34 mouse cellular contexts compared by ENCODE assay signal in the genomic region with DNA sequence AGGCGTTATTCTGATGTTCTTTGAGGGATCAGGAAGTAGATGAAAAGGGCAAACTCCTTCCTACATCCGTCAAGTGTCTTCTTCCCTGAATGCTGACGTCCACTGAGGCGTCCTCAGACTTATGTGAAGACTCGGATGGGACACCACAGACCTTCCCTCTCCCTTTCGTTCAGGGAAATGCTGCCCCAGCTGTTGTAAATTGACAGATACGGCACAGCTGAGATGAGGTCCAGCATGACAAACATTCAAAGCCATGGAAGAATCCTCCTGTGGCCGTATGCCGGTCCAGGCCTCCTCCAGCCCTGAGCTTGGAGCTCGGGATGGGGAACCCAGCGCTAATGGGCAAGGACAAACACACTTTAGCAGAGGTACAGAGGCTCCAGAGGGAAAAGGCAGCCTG.
"Had no signal": no experiment of that assay in that cellular context is flagged by ENCODE, and none has a peak within 500 bp of the region (broad histone marks: within the 10 kb centered on the region; RNA-seq: fewer than 3 reads in every experiment).

No protein-coding gene starts in this region.

- H3K4me2 ChIP-seq: heart, embryonic 11.5 days; heart, embryonic 12.5 days; heart, embryonic 13.5 days; heart, embryonic 15.5 days; hindbrain, embryonic 12.5 days; hindbrain, embryonic 13.5 days; hindbrain, embryonic 14.5 days; hindbrain, embryonic 15.5 days; intestine, embryonic 15.5 days; kidney, embryonic 15.5 days had no signal

- H3K27me3 ChIP-seq: heart, embryonic 12.5 days; heart, embryonic 13.5 days; heart, embryonic 15.5 days; hindbrain, embryonic 12.5 days; hindbrain, embryonic 13.5 days; hindbrain, embryonic 15.5 days; intestine, embryonic 15.5 days; kidney, embryonic 15.5 days had no signal

- H3K9ac ChIP-seq: heart, embryonic 12.5 days; heart, embryonic 13.5 days; heart, embryonic 15.5 days; hindbrain, embryonic 12.5 days; hindbrain, embryonic 13.5 days; hindbrain, embryonic 14.5 days; hindbrain, embryonic 15.5 days; intestine, embryonic 15.5 days; kidney, embryonic 15.5 days had no signal

- H3K27ac ChIP-seq: heart, embryonic 10.5 days; heart, embryonic 13.5 days; heart, embryonic 15.5 days; hindbrain, embryonic 10.5 days; hindbrain, embryonic 12.5 days; hindbrain, embryonic 13.5 days; hindbrain, embryonic 14.5 days; hindbrain, embryonic 15.5 days; hindbrain, postnatal 0 days; kidney, embryonic 15.5 days; kidney, postnatal 0 days had no signal

- H3K9me3 ChIP-seq: heart, embryonic 10.5 days; heart, embryonic 12.5 days; heart, embryonic 13.5 days; heart, embryonic 15.5 days; hindbrain, embryonic 10.5 days; hindbrain, embryonic 12.5 days; hindbrain, embryonic 13.5 days; hindbrain, embryonic 15.5 days; intestine, embryonic 15.5 days; kidney, embryonic 15.5 days had no signal

- H3K4me3 ChIP-seq: heart, embryonic 10.5 days; heart, embryonic 12.5 days; heart, embryonic 13.5 days; heart, embryonic 15.5 days; hindbrain, embryonic 10.5 days; hindbrain, embryonic 12.5 days; hindbrain, embryonic 13.5 days; hindbrain, embryonic 15.5 days; intestine, embryonic 15.5 days; kidney, embryonic 15.5 days; layer of hippocampus, adult 2 months had no signal

- ATAC-seq: hindbrain, embryonic 16.5 days; hindbrain, postnatal 0 days; inflammation-experienced regulatory T-cells, adult 6 months; intestine, embryonic 15.5 days; intestine, embryonic 16.5 days; intestine, postnatal 0 days had no signal

- H3K36me3 ChIP-seq: heart, embryonic 12.5 days; heart, embryonic 15.5 days; hindbrain, embryonic 13.5 days; hindbrain, embryonic 15.5 days; intestine, embryonic 15.5 days had no signal

- DNase-seq: heart, postnatal 10 days; heart, postnatal 14 days; heart, postnatal 36 days; heart, postnatal 4 days; kidney, adult 11 months; kidney, adult 18-20 months; kidney, adult 2 months; kidney, adult 8-10 months; kidney, adult 9 months; kidney, postnatal 10 days; kidney, postnatal 14 days; kidney, postnatal 36 days; kidney, postnatal 4 days; layer of hippocampus, adult 9-11 months; layer of hippocampus, postnatal 36 days had no signal
